Mouse (Mus musculus) ovary, postnatal 36 days (tissue): ENCODE results near the gene Cops6.

Source experiments
- DNase-seq: peaks from one replicate; pipeline ENCODE4 v3.0.0; 2022; ENCODE audit warnings: low spot score, mixed read lengths

Cops6 gene

GRCm38 (mm10) chr5:138187661-138188306, 26.9 kb downstream of the Cops6 start:
- DNase-seq = peak; percentile 35

DNA sequence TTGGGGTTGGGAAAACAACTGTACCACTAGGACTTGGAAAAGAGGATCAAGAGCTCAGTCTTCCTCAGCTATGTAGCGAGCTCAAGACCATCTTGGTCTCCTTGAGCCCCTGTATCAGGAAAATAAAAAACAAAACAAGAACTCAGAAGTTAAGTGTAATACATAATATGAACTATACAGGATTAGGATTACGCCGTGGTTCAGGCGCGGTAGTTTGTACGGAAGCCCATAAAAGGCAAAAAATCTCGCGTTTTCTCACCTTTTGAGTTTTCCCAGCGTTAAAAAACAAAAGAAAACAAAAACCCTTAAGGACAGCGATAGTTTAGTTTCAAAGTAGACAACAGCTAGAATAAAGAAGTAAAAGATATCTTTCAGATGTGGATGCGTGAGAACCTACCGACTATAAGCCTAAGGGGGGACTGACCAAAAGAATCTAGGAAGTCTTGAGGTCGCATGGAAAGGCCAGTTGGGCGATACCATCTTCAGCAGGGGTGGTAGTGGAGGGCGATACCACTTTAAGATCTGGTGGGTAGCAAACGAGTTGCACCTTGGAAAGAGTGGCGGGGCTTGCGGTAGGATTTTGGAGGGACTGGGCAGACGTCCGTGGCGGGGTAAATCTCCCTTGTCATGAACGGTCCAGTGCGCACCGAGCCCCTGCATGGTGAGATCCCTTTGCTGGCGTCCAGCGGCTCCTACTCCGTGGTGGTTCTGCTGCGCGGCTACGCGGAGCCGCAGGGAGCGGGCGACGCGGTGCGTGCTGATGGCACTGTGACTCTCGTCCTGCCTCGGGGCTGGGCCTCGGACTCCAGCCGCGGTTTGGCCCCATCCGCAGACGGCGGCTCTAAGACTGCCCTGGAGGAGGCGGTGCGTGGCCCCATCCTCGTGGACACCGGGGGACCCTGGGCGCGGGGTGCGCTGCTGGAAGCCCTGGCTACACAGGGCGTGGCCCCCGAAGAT, 33.2 kb downstream of the Cops6 start, which contains the start of gene Mblac1:
TSS of gene Mblac1 (plus strand) at position 544 of the 957 bp plus-strand sequence.
- peak; percentile 78 for DNase-seq

DNA sequence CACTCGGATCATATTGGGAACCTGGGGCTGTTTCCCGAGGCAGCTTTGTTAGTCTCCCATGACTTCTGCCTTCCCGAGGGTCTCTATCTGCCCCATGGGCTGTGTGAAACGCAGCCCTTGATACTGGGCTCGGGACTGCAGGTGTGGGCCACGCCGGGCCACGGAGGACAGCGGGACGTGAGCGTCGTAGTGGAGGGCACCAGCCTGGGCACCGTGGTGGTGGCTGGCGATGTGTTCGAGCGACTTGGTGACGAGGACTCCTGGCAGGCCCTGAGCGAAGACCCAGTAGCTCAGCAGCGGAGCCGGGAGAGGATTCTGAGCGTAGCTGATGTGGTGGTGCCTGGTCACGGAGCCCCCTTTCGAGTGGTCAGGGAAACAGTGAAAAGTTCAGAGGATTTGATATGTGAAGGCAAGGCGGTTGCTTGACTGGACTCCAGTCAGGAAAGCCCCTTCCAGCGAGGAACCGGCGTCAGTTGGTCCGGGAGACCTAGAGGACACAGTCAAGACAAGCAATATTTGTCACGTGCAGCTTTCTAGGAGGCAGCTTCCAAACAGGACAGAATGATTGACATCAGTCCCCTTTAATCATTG, 34.0 kb downstream of the Cops6 start:
- DNase-seq = peak; percentile 44

DNA sequence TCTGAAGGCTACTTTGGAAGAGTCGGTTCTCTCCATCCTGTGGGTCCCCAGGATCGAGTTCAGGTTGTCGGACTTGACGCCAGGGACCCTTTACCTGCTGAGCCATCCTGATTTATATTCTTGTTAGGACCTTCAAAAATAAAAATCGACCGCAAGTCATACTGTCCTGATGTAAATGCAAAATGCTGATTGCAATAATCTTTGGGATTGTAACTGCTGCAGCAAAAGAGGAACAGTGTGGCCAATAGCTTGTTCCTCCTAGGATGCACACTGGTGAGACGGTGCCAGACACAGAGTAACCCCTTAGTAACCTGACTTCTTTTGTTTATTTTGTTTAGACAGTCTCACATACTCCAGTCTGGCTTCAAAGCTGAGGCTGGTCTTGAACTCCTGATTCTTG, 34.6 kb downstream of the Cops6 start:
- DNase-seq = no peak

GRCm38 (mm10) chr5:138199576-138199975, 38.7 kb downstream of the Cops6 start:
- no peak for DNase-seq

DNA sequence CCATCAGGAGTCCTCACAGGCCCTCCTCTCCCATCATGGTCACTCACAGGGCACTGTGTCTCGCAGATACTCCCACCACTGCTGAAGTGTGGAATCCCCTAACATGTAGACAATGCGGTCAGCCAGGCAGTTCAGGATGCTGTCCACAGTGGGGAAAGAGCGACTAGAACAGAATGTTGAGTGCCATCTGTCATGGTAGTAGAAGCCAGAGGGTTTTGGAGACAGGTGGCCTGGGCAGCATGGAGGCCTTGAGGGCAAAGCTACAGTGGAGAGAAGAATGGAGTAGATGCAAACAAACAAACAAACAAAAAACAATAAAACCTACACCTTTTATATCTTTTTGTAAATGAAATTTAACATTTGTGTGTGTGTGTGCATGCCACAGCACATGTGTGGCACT, 41.2 kb downstream of the Cops6 start:
- no peak for DNase-seq

DNA sequence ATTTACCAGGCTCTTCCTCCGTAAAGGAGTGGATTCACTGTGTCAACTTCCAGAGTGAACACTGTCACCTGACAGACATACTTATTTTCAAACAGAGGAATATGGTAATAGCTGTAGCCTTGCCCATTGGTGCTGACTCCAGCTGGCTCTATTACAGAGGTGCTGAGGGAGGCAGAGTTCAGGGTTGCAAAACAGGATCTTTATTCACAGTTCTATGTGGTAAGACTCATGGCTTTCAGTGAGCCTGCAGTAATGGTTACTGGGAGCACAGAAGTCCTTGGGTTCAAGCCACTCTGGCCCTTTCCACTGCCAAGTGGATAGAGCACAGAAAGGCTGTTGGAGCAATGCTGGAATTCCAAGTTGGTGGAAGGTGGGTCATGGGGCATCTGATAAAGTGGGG, 46.4 kb downstream of the Cops6 start:
- no peak for DNase-seq

DNA sequence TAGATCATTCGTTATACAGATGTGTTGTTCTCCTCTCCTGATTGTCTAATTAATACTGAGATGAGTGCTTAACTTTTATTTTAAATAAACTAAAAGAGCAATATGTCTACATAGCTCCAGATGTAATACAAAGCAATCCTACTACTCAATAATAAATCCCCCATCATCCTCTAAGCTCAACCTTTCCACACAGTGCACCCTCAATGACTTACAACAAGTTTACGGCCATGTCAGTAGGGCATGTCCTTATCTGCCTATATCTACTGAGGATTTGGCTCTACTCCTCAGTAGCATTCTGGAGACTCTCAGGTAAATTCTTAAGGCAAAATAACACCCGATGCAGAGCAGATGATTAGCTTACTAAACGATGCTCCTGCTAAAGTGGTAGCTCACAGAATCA, 47.0 kb downstream of the Cops6 start:
- DNase-seq = no peak
